Comparison of ENCODE assay signal across 9 mouse cellular contexts in the genomic region with DNA sequence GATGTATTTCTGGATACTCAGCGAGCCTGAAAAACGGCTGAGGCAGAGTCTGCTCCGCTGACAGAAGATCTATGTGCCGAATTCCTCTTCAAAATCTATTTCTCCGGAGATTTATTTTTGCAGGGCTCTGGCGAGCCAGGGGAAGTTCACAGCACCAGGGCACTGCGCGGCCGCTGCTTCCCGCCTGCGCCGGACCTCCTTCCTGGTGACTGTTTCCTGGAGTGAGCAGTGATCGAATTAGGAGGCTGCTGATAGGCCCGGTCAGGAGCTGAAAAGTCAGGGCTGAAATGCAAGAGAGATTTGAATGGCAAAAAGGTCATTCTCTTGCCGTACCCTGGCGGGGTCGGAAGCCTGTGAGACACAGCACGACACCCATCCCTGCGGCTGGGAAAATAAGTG. TPM values are rescaled to one million over a fixed set of nuclear protein-coding genes. Genes with fewer than 3 reads are reported as not detected.
DNase-seq lines count a peak whose midpoint lies in the region; ATAC-seq and TF ChIP-seq lines count a peak whose summit lies in the region.
"Had no signal": no experiment of that assay in that cellular context is flagged by ENCODE, and none has a peak within 500 bp of the region (broad histone marks: within the 10 kb centered on the region; RNA-seq: fewer than 3 reads in every experiment).

No protein-coding gene starts in this region.

- H3K27me3 ChIP-seq in kidney, embryonic 15.5 days, result peaks cover 8% of the 10 kb centered on the region; the same call in 1 of the 2 replicates
- H3K27me3 ChIP-seq in embryonic facial prominence, embryonic 12.5 days, result peaks cover 4% of the 10 kb centered on the region; the same call in 1 of the 2 replicates
- peaks cover 4% of the 10 kb centered on the region; the same call in 1 of the 2 replicates for H3K27me3 ChIP-seq in hindbrain, embryonic 13.5 days
- peaks cover 22% of the 10 kb centered on the region for H3K27me3 ChIP-seq in liver, postnatal 0 days (ENCODE audit: insufficient read depth, low read length)

- no peak for DNase-seq in kidney, adult 11 months
- DNase-seq in liver, postnatal 0 days, result no peak
- DNase-seq in urinary bladder, postnatal 14 days (ENCODE audit: low spot score), result no peak
- no peak for DNase-seq in layer of hippocampus, adult 18-20 months (ENCODE audit: low spot score in 2 of 2)
- DNase-seq in left cerebral cortex, postnatal 14 days (ENCODE audit: low spot score in 2 of 2), result no peak

- intact Hi-C loops in left cerebral cortex, postnatal 14 days (cut with DNase I), result no loop called here

- H3K4me3 ChIP-seq in kidney, embryonic 15.5 days (replicated peaks), result peak overlapping the region; percentile 40
- H3K4me3 ChIP-seq in embryonic facial prominence, embryonic 12.5 days, result peak overlapping the region; percentile 25
- peak overlapping the region; percentile 22 for H3K4me3 ChIP-seq in hindbrain, embryonic 13.5 days
- H3K4me3 ChIP-seq in liver, postnatal 0 days (ENCODE audit: low read depth, low read length), result peak overlapping the region; percentile 27

- TF ChIP-seq CTCF in liver, postnatal 0 days (IDR thresholded peaks at IDR 0.05; ENCODE audit: low read depth), result no peak

- peak overlapping the region; percentile 71; the same call in 1 of the 2 replicates for H3K27ac ChIP-seq in kidney, embryonic 15.5 days
- H3K27ac ChIP-seq in embryonic facial prominence, embryonic 12.5 days, result peak overlapping the region; percentile 73
- peak overlapping the region; percentile 91 for H3K27ac ChIP-seq in hindbrain, embryonic 13.5 days
- H3K27ac ChIP-seq in liver, postnatal 0 days (ENCODE audit: low read depth), result 0 out of 2 replicates have a peak overlapping the region, but pooled peaks have one; percentile 34

- peak overlapping the region; percentile 48 for H3K9ac ChIP-seq in kidney, embryonic 15.5 days
- peak overlapping the region; percentile 50 for H3K9ac ChIP-seq in embryonic facial prominence, embryonic 12.5 days
- peak overlapping the region; percentile 67 for H3K9ac ChIP-seq in hindbrain, embryonic 13.5 days
- peak overlapping the region; percentile 21; the same call in 1 of the 2 replicates for H3K9ac ChIP-seq in liver, postnatal 0 days (replicated peaks)

- H3K36me3 ChIP-seq in kidney, embryonic 15.5 days, result no peaks in the 10 kb centered on the region
- no peaks in the 10 kb centered on the region for H3K36me3 ChIP-seq in embryonic facial prominence, embryonic 12.5 days
- H3K36me3 ChIP-seq in hindbrain, embryonic 13.5 days, result no peaks in the 10 kb centered on the region
- H3K36me3 ChIP-seq in liver, postnatal 0 days (replicated peaks; ENCODE audit: insufficient read depth, low read length), result no peaks in the 10 kb centered on the region

- no peak for TF ChIP-seq EP300 in liver, postnatal 0 days (IDR thresholded peaks at IDR 0.05; ENCODE audit: low read depth)

- H3K4me1 ChIP-seq in kidney, embryonic 15.5 days, result peaks cover 19% of the 10 kb centered on the region
- 0 out of 2 replicates have a peak, but pooled peaks cover 4% of the 10 kb centered on the region for H3K4me1 ChIP-seq in embryonic facial prominence, embryonic 12.5 days
- H3K4me1 ChIP-seq in hindbrain, embryonic 13.5 days (replicated peaks), result peaks cover 28% of the 10 kb centered on the region
- H3K4me1 ChIP-seq in liver, postnatal 0 days (ENCODE audit: insufficient read depth), result peaks cover 7% of the 10 kb centered on the region

- H3K4me2 ChIP-seq in kidney, embryonic 15.5 days, result peak overlapping the region; percentile 71
- peak overlapping the region; percentile 47 for H3K4me2 ChIP-seq in embryonic facial prominence, embryonic 12.5 days (replicated peaks)
- peak overlapping the region; percentile 53 for H3K4me2 ChIP-seq in hindbrain, embryonic 13.5 days
- H3K4me2 ChIP-seq in liver, postnatal 0 days (ENCODE audit: low read depth, low read length), result peak overlapping the region; percentile 70

- ATAC-seq in kidney, embryonic 15.5 days (replicated peaks; ENCODE audit: low FRiP score), result peak; percentile 57; the same call in 1 of the 2 replicates
- peak; percentile 68 for ATAC-seq in embryonic facial prominence, embryonic 12.5 days (ENCODE audit: insufficient number of reproducible peaks, insufficient read depth, low FRiP score, low TSS enrichment)
- peak; percentile 21; the same call in 1 of the 2 replicates for ATAC-seq in hindbrain, embryonic 13.5 days (ENCODE audit: low FRiP score)
- no peak for ATAC-seq in liver, postnatal 0 days

- H3K9me3 ChIP-seq in kidney, embryonic 15.5 days (replicated peaks), result no peaks in the 10 kb centered on the region
- no peaks in the 10 kb centered on the region for H3K9me3 ChIP-seq in embryonic facial prominence, embryonic 12.5 days
- no peaks in the 10 kb centered on the region for H3K9me3 ChIP-seq in hindbrain, embryonic 13.5 days
- no peaks in the 10 kb centered on the region for H3K9me3 ChIP-seq in liver, postnatal 0 days (ENCODE audit: low read length)

- WGBS in kidney, embryonic 15.5 days, result 3% methylated on average over 19 of the region's 19 CpGs
- 3% methylated on average over 19 of the region's 19 CpGs for WGBS in embryonic facial prominence, embryonic 12.5 days
- under 1% methylated on average over 19 of the region's 19 CpGs for WGBS in hindbrain, embryonic 13.5 days
- WGBS in liver, postnatal 0 days (ENCODE audit: insufficient replicate concordance), result 5% methylated on average over 19 of the region's 19 CpGs

RNA-seq across cellular contexts. Expression of a gene that starts 9.5 kb away (rescaled TPM):
- polyA plus RNA-seq in kidney, embryonic 15.5 days (2015; fragmentation: Nextera tagmentation; extraction: Ambion mirVana), result not detected in 2 replicates
- polyA plus RNA-seq in embryonic facial prominence, embryonic 12.5 days (2016; fragmentation: Nextera tagmentation; extraction: Ambion mirVana), result not detected in 2 replicates
- not detected in 2 replicates for polyA plus RNA-seq in hindbrain, embryonic 13.5 days (2015; fragmentation: Nextera tagmentation; extraction: Ambion mirVana)
- polyA plus RNA-seq in liver, postnatal 0 days (2015; fragmentation: Nextera tagmentation; extraction: Ambion mirVana), result not detected in 2 replicates
- not detected for total RNA-seq in layer of hippocampus, adult 18-20 months (2021)
- total RNA-seq in left cerebral cortex, postnatal 14 days (2021), result not detected
- polyA plus RNA-seq: large intestine, adult 2 months had no signal

RNA-seq across cellular contexts. Expression of a gene that starts 46.4 kb away (rescaled TPM):
- 25.9 and 26.7 TPM in 2 replicates for polyA plus RNA-seq in kidney, embryonic 15.5 days (2015; fragmentation: Nextera tagmentation; extraction: Ambion mirVana)
- 34.6 and 35.7 TPM in 2 replicates for polyA plus RNA-seq in embryonic facial prominence, embryonic 12.5 days (2016; fragmentation: Nextera tagmentation; extraction: Ambion mirVana)
- polyA plus RNA-seq in hindbrain, embryonic 13.5 days (2015; fragmentation: Nextera tagmentation; extraction: Ambion mirVana), result 17.5 and 18.3 TPM in 2 replicates
- 4.0 TPM in 2 replicates for polyA plus RNA-seq in liver, postnatal 0 days (2015; fragmentation: Nextera tagmentation; extraction: Ambion mirVana)
- total RNA-seq in layer of hippocampus, adult 18-20 months (2021), result 10 to 100 TPM; 11.3 to 11.9 TPM
- total RNA-seq in left cerebral cortex, postnatal 14 days (2021), result 10 to 100 TPM in 1 of 2 experiments, 1 to 10 TPM in 1; 9.4 to 11.3 TPM

RNA-seq across cellular contexts. Expression of a gene that starts 56.4 kb away (rescaled TPM):
- 58.9 and 61.0 TPM in 2 replicates for polyA plus RNA-seq in kidney, embryonic 15.5 days (2015; fragmentation: Nextera tagmentation; extraction: Ambion mirVana)
- polyA plus RNA-seq in embryonic facial prominence, embryonic 12.5 days (2016; fragmentation: Nextera tagmentation; extraction: Ambion mirVana), result 52.6 and 59.5 TPM in 2 replicates
- polyA plus RNA-seq in hindbrain, embryonic 13.5 days (2015; fragmentation: Nextera tagmentation; extraction: Ambion mirVana), result 60.2 and 61.1 TPM in 2 replicates
- polyA plus RNA-seq in liver, postnatal 0 days (2015; fragmentation: Nextera tagmentation; extraction: Ambion mirVana), result 20.6 and 21.8 TPM in 2 replicates
- total RNA-seq in layer of hippocampus, adult 18-20 months (2021), result 10 to 100 TPM; 35.8 to 39.5 TPM
- 10 to 100 TPM; 35.6 to 39.4 TPM for total RNA-seq in left cerebral cortex, postnatal 14 days (2021)

Comparison
In these comparisons a context has a peak if more than half of its experiments do, and no peak if none do; other contexts are left out.
1. H3K27ac ChIP-seq: peak in every context shown above with its lines; median percentile 91 in hindbrain, embryonic 13.5 days; 73 in embryonic facial prominence, embryonic 12.5 days; 71 in kidney, embryonic 15.5 days; 34 in liver, postnatal 0 days.